Mouse (Mus musculus): ENCODE results near the gene Gimap5. TPM values are rescaled to one million over a fixed set of nuclear protein-coding genes. Genes with fewer than 3 reads are reported as not detected.

The Gimap5 gene
- polyA plus RNA-seq, 1 experiment from 2014 or later, result 0.98 TPM

GRCm38 (mm10) chr6:48720326-48720725 is 25.7 kb upstream of the Gimap5 start:
- WGBS, result 80% methylated on average over 4 of the region's 4 CpGs
- no peak overlapping the region for H3K27ac ChIP-seq
- no peaks in the 10 kb centered on the region for H3K9me3 ChIP-seq
- H3K4me1 ChIP-seq (replicated peaks), result peaks cover 1% of the 10 kb centered on the region; the same call in 1 of the 2 replicates
- H3K4me2 ChIP-seq (replicated peaks), result no peak overlapping the region
- no peak overlapping the region for H3K4me3 ChIP-seq (replicated peaks)
- no peak for ATAC-seq
- H3K27me3 ChIP-seq, result no peaks in the 10 kb centered on the region
- no peak overlapping the region for H3K9ac ChIP-seq (replicated peaks)
- no peaks in the 10 kb centered on the region for H3K36me3 ChIP-seq

GRCm38 (mm10) chr6:48723468-48723867 is 22.5 kb upstream of the Gimap5 start:
- no peak overlapping the region for H3K4me2 ChIP-seq (replicated peaks)
- H3K27ac ChIP-seq, result no peak overlapping the region
- H3K9me3 ChIP-seq, result no peaks in the 10 kb centered on the region
- WGBS, result 89% methylated on average over 8 of the region's 8 CpGs
- ATAC-seq, result no peak
- H3K36me3 ChIP-seq, result no peaks in the 10 kb centered on the region
- no peak overlapping the region for H3K9ac ChIP-seq (replicated peaks)
- no peaks in the 10 kb centered on the region for H3K27me3 ChIP-seq
- H3K4me3 ChIP-seq (replicated peaks), result no peak overlapping the region
- peaks cover 7% of the 10 kb centered on the region; the same call in 1 of the 2 replicates for H3K4me1 ChIP-seq (replicated peaks)

GRCm38 (mm10) chr6:48725476-48725875 is 20.5 kb upstream of the Gimap5 start:
- WGBS, result 0% methylated on average over 1 of the region's 1 CpGs
- no peak for ATAC-seq
- H3K27ac ChIP-seq, result no peak overlapping the region

GRCm38 (mm10) chr6:48727761-48728160 is 18.2 kb upstream of the Gimap5 start:
- no peaks in the 10 kb centered on the region for H3K36me3 ChIP-seq
- ATAC-seq, result no peak
- H3K4me1 ChIP-seq (replicated peaks), result peaks cover 7% of the 10 kb centered on the region; the same call in 1 of the 2 replicates
- H3K9me3 ChIP-seq, result no peaks in the 10 kb centered on the region
- H3K27me3 ChIP-seq, result no peaks in the 10 kb centered on the region
- H3K4me2 ChIP-seq (replicated peaks), result no peak overlapping the region
- H3K4me3 ChIP-seq (replicated peaks), result no peak overlapping the region
- no peak overlapping the region for H3K9ac ChIP-seq (replicated peaks)
- whole genome bisulfite sequencing, result 91% methylated on average over 5 of the region's 5 CpGs
- no peak overlapping the region for H3K27ac ChIP-seq

More at GRCm38 (mm10) chr6:48725476-48725875, 20.5 kb upstream of the Gimap5 start:
- Histone ChIP-seq H3K36me3 (no peaks in the 10 kb centered on the region), H3K4me2 (replicated peaks) (no peak overlapping the region), H3K9ac (replicated peaks) (no peak overlapping the region), H3K27me3 (no peaks in the 10 kb centered on the region), H3K9me3 (no peaks in the 10 kb centered on the region), H3K4me1 (replicated peaks) (peaks cover 7% of the 10 kb centered on the region; the same call in 1 of the 2 replicates), H3K4me3 (replicated peaks) (no peak overlapping the region)

- H3K36me3 ChIP-seq, result no peaks in the 10 kb centered on the region
- H3K9ac ChIP-seq (replicated peaks), result no peak overlapping the region
- no peaks in the 10 kb centered on the region for H3K27me3 ChIP-seq
- no peak for ATAC-seq
- WGBS, result 66% methylated on average over 8 of the region's 8 CpGs
- H3K9me3 ChIP-seq, result no peaks in the 10 kb centered on the region
- no peak overlapping the region for H3K4me3 ChIP-seq (replicated peaks)
- no peaks in the 10 kb centered on the region for H3K4me1 ChIP-seq (replicated peaks)
- H3K27ac ChIP-seq, result no peak overlapping the region
- no peak overlapping the region for H3K4me2 ChIP-seq (replicated peaks)
These were observed 13.1 kb upstream of the Gimap5 start for GRCm38 (mm10) chr6:48732864-48733304.

- Histone ChIP-seq H3K4me2 (replicated peaks) (no peak overlapping the region), H3K4me3 (replicated peaks) (no peak overlapping the region), H3K27me3 (no peaks in the 10 kb centered on the region), H3K9me3 (no peaks in the 10 kb centered on the region), H3K9ac (replicated peaks) (no peak overlapping the region), H3K36me3 (no peaks in the 10 kb centered on the region), H3K4me1 (replicated peaks) (no peaks in the 10 kb centered on the region), H3K27ac (no peak overlapping the region)
- no peak for ATAC-seq
- WGBS, result 80% methylated on average over 1 of the region's 1 CpGs
These were observed 12.3 kb upstream of the Gimap5 start for GRCm38 (mm10) chr6:48733660-48734059.

GRCm38 (mm10) chr6:48737053-48737452 is 8.9 kb upstream of the Gimap5 start:
- Histone ChIP-seq H3K9me3 (no peaks in the 10 kb centered on the region), H3K4me2 (replicated peaks) (no peak overlapping the region), H3K9ac (replicated peaks) (no peak overlapping the region), H3K27ac (no peak overlapping the region), H3K36me3 (no peaks in the 10 kb centered on the region), H3K27me3 (peaks cover 12% of the 10 kb centered on the region), H3K4me1 (replicated peaks) (no peaks in the 10 kb centered on the region), H3K4me3 (replicated peaks) (no peak overlapping the region)
- 78% methylated on average over 2 of the region's 2 CpGs for WGBS
- ATAC-seq, result no peak

GRCm38 (mm10) chr6:48737688-48738087 is 8.3 kb upstream of the Gimap5 start:
- Histone ChIP-seq H3K4me2 (replicated peaks) (no peak overlapping the region), H3K36me3 (no peaks in the 10 kb centered on the region), H3K27me3 (peaks cover 19% of the 10 kb centered on the region), H3K9ac (replicated peaks) (no peak overlapping the region), H3K27ac (no peak overlapping the region), H3K4me1 (replicated peaks) (peaks cover 5% of the 10 kb centered on the region), H3K4me3 (replicated peaks) (no peak overlapping the region), H3K9me3 (no peaks in the 10 kb centered on the region)
- WGBS, result 91% methylated on average over 5 of the region's 5 CpGs
- no peak for ATAC-seq

GRCm38 (mm10) chr6:48738961-48739779 is 6.8 kb upstream of the Gimap5 start, which contains the start of gene Gimap1:
Gene Gimap1, plus strand, starts transcription at chr6:48739054.
- no peak within 1 kb of the TSS for H3K4me2 ChIP-seq (replicated peaks)
- H3K36me3 ChIP-seq, result no peaks in the 10 kb centered on the region
- H3K27ac ChIP-seq, result no peak within 1 kb of the TSS
- no peak within 1 kb of the TSS for H3K4me3 ChIP-seq (replicated peaks)
- peaks cover 29% of the 10 kb centered on the region for H3K27me3 ChIP-seq
- 86% methylated on average over 15 of the region's 15 CpGs for WGBS
- peaks cover 9% of the 10 kb centered on the region for H3K4me1 ChIP-seq (replicated peaks)
- H3K9me3 ChIP-seq, result no peaks in the 10 kb centered on the region
- H3K9ac ChIP-seq (replicated peaks), result no peak within 1 kb of the TSS
- no peak for ATAC-seq

- Histone ChIP-seq H3K4me2 (replicated peaks) (no peak overlapping the region), H3K4me1 (replicated peaks) (peaks cover 9% of the 10 kb centered on the region), H3K27ac (no peak overlapping the region), H3K9ac (replicated peaks) (no peak overlapping the region), H3K4me3 (replicated peaks) (no peak overlapping the region), H3K27me3 (peaks cover 30% of the 10 kb centered on the region), H3K9me3 (no peaks in the 10 kb centered on the region), H3K36me3 (no peaks in the 10 kb centered on the region)
- no peak for ATAC-seq
- 89% methylated on average over 3 of the region's 3 CpGs for WGBS
These were observed 6.3 kb upstream of the Gimap5 start for GRCm38 (mm10) chr6:48739780-48740055.

GRCm38 (mm10) chr6:48740501-48741169 is 5.4 kb upstream of the Gimap5 start:
- H3K27ac ChIP-seq, result no peak overlapping the region
- no peak for ATAC-seq
- H3K9me3 ChIP-seq, result no peaks in the 10 kb centered on the region
- H3K36me3 ChIP-seq, result no peaks in the 10 kb centered on the region
- H3K9ac ChIP-seq (replicated peaks), result no peak overlapping the region
- H3K27me3 ChIP-seq, result peaks cover 30% of the 10 kb centered on the region
- no peak overlapping the region for H3K4me3 ChIP-seq (replicated peaks)
- no peak overlapping the region for H3K4me2 ChIP-seq (replicated peaks)
- H3K4me1 ChIP-seq (replicated peaks), result peaks cover 9% of the 10 kb centered on the region
- 77% methylated on average over 3 of the region's 3 CpGs for WGBS

- no peak overlapping the region for H3K9ac ChIP-seq (replicated peaks)
- H3K4me2 ChIP-seq (replicated peaks), result no peak overlapping the region
- no peaks in the 10 kb centered on the region for H3K36me3 ChIP-seq
- 31% methylated on average over 3 of the region's 3 CpGs for WGBS
- H3K4me3 ChIP-seq (replicated peaks), result no peak overlapping the region
- H3K27ac ChIP-seq, result no peak overlapping the region
- ATAC-seq, result no peak
- peaks cover 30% of the 10 kb centered on the region for H3K27me3 ChIP-seq
- H3K9me3 ChIP-seq, result no peaks in the 10 kb centered on the region
- peaks cover 9% of the 10 kb centered on the region for H3K4me1 ChIP-seq (replicated peaks)
These were observed 4.7 kb upstream of the Gimap5 start for GRCm38 (mm10) chr6:48741273-48741672.
